Mouse (Mus musculus) G1E (cell line): ENCODE results near the gene Itga4.

ENCODE experiments used
- CTCF ChIP-seq: IDR thresholded peaks from 2 replicates; pipeline ENCODE4 v1.5.1; 2012; ENCODE audit warnings: low read depth, low read length, inconsistent platforms, mixed read lengths
- GATA1 ChIP-seq: IDR thresholded peaks from 2 replicates; pipeline ENCODE4 v1.6.1; 2012; ENCODE audit warnings: borderline replicate concordance, low read length, inconsistent platforms, mixed read lengths
- GATA2 ChIP-seq: IDR thresholded peaks from 2 replicates; pipeline ENCODE4 v1.6.1; 2012; ENCODE audit warnings: low read depth, low read length, inconsistent platforms, borderline replicate concordance
- POLR2AphosphoS5 ChIP-seq: IDR thresholded peaks from 2 replicates; pipeline ENCODE4 v1.6.1; 2012; ENCODE audit warnings: low read depth, low read length, inconsistent platforms; ENCODE audit not compliant: insufficient replicate concordance
- TAL1 ChIP-seq: conservative IDR thresholded peaks from 2 replicates; pipeline ENCODE4 v1.6.1; 2012; ENCODE audit warnings: low read depth, low read length, inconsistent platforms, mixed read lengths

DNA sequence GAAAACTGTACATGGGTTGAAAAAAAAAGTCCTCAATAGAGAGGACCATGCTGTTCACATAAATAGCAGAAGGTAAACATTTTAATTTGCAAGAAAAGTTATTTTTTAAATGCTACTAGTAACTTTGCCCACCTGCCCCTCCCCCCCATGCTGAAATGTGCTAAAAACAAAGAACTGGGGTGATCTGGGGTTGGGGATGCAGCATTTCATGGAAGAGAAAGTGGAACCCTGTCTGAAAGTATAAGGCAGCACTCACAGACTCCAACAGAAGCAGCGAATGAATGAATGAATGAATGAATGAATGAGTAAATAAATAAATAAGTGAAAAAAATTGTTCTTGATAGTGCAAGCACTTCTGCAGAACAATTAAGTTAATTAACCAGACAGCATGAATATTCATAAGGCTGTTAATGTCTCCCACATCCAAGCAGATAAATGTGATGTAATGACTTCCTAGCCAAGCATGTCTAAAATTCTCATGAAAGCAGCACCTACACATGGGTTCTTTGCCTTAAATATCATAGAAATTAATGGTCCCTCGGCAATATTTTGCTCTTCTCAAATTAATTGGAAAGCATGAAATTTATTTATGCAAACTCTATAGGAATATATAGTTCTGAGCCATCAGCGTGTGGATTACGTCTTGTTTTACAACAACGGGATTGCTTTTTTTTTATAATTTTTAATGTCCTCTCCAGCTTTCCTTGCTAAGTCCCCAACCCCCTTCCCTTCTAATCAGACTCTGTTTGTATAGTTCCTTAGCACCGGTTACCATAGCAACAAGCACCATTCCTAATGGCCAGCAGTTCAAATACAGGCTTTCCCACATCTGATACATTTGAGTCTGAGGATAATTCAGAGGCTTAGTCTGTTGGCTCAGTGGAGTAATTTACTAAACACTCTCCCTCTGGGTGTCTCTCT is 96.2 kb downstream of the Itga4 start:
- TF ChIP-seq GATA1 (no peak), CTCF (no peak), POLR2AphosphoS5 (no peak), TAL1 (no peak), GATA2 (no peak)
